Mouse (Mus musculus): Measurements from ENCODE around the gene Unc5a.
A peak's percentile ranks its signal among the peaks of the same experiment; 100 is the strongest.

The Unc5a gene

GRCm38 (mm10) chr13:55004646-55005045 lies 55.4 kb downstream of the Unc5a start:
- DNase-seq: peak; percentile 76 to 78

GRCm38 (mm10) chr13:55005691-55006414 lies 56.6 kb downstream of the Unc5a start:
- DNase-seq: peak; percentile 40 to 55

- DNase-seq: peak; percentile 62 to 67
Measured at GRCm38 (mm10) chr13:55006415-55006742, 57.2 kb downstream of the Unc5a start.

GRCm38 (mm10) chr13:55008589-55008988 lies 59.4 kb downstream of the Unc5a start:
- peak in 1 of 2 experiments; percentile 51 for DNase-seq

- DNase-seq: peak; percentile 60 to 63
Measured at GRCm38 (mm10) chr13:55011103-55011502, 61.9 kb downstream of the Unc5a start.

GRCm38 (mm10) chr13:55011981-55012478 lies 62.8 kb downstream of the Unc5a start:
- DNase-seq: peak in 1 of 2 experiments; percentile 56

GRCm38 (mm10) chr13:55013702-55014344 lies 64.6 kb downstream of the Unc5a start:
- peak in 1 of 2 experiments; percentile 56 for DNase-seq

GRCm38 (mm10) chr13:55014451-55014850 lies 65.2 kb downstream of the Unc5a start:
- DNase-seq: peak in 1 of 2 experiments; percentile 5

GRCm38 (mm10) chr13:55017154-55017897 lies 68.1 kb downstream of the Unc5a start:
- DNase-seq: peak in 1 of 2 experiments; percentile 0

GRCm38 (mm10) chr13:55017898-55018599 lies 68.8 kb downstream of the Unc5a start:
- peak in 1 of 2 experiments; percentile 0 for DNase-seq

- DNase-seq: peak in 1 of 2 experiments; percentile 0
Measured at GRCm38 (mm10) chr13:55018700-55019099, 69.5 kb downstream of the Unc5a start.

GRCm38 (mm10) chr13:55019181-55019580 lies 70.0 kb downstream of the Unc5a start:
- no peak for DNase-seq

- DNase-seq: no peak
Measured at GRCm38 (mm10) chr13:55020051-55020450, 70.8 kb downstream of the Unc5a start.

- DNase-seq: no peak
Measured at GRCm38 (mm10) chr13:55021194-55021779, 72.1 kb downstream of the Unc5a start, which contains the start of gene Hk3. TSS of gene Hk3 (minus strand) at chr13:55021385.

GRCm38 (mm10) chr13:55022256-55022655 lies 73.0 kb downstream of the Unc5a start:
- no peak for DNase-seq

GRCm38 (mm10) chr13:55022715-55023114 lies 73.5 kb downstream of the Unc5a start:
- no peak for DNase-seq

GRCm38 (mm10) chr13:55024215-55024614 lies 75.0 kb downstream of the Unc5a start:
- no peak for DNase-seq

- DNase-seq: no peak
Measured at GRCm38 (mm10) chr13:55040016-55040415, 90.8 kb downstream of the Unc5a start.

GRCm38 (mm10) chr13:55047706-55048105 lies 98.5 kb downstream of the Unc5a start:
- DNase-seq: no peak
